Mouse (Mus musculus): ENCODE results near the gene Hectd3.

Gene Hectd3

DNA sequence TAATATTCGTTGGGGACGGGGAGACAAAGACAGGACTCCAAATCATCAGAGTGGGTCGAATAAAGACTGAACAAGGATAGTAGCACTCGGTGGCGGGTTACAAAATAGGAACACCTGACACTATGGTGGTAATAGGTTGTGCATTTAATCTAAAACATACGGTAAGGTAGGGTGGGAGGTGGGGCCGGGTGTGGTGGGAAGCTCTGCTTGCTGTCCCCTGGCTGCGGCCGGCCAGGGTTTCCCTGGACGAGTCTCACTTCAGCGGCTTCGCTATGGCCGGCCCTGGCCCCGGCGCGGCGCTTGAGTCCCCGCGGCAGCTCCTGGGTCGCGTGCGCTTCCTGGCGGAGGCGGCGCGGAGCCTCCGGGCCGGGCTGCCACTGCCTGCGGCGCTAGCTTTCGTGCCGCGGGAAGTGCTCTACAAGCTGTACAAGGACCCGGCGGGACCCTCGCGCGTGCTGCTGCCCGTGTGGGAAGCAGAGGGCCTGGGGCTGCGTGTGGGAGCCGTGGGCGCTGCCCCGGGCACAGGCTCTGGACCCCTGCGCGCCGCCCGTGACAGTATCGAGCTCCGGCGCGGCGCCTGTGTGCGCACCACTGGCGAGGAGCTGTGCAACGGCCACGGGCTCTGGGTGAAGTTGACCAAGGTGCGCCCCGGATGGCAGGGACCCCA lies at the start of gene Hectd3:
Gene Hectd3 (plus strand): TSS at position 187 of the 667 bp plus-strand sequence.
- DNase-seq (ENCODE audit: low spot score): peak; percentile 82

DNA sequence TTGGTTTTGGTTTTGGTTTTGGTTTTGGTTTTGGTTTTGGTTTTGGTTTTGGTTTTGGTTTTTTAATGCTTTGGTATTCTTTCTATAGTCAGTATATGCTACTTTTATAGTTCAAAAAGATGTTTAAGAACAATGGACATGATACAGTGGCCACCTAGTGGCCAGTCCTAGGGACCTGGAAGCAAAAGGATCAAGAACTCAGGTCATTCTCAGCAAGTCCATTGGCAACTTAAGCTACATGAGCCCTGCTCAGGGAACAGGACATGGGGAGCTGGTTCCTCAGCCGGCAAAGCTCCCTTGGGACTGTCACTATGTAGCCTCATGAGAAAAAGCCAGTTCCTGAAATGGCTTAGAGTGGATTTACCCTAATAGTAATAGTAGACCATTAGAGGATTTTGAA lies 43.5 kb upstream of the Hectd3 start:
- DNase-seq (ENCODE audit: low spot score): no peak

DNA sequence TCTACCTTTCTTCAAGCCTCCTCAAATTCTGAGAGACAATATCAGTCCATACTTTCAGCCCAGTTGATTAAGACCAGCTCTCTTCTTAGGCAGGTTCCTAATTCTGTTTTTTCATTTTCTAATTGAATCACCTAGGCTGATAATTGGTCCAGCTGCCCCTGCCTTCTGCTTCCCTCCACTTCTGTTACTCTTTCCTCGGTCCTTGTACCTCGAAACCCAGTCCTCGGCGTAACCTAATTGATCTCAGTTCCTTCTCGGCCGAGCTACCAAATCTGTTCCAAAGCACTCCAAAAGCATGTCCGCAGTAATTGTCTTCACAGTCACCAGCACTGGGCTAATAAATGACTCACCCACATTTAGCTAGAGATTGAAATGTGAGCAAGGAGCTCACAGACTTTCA lies 40.2 kb upstream of the Hectd3 start:
- DNase-seq (ENCODE audit: low spot score): no peak

DNA sequence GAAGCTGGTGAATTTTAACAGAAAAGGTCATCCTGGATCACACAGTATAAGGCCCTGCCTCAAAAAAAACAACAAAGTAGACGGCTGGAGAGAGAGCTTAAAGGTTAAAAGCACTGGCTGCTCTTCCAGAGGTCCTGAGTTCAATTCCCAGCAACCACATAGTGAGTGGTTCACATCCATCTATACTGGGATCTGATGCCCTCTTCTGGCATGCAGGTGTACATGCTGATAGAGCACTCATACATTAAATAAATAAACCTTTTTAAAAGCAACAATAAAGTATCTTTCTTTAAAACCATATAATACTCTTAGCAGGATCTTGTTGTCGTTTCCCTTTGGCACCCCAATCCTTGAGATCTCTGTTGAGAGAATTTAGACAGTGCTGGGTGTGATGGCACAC lies 18.6 kb upstream of the Hectd3 start:
- no peak for DNase-seq (ENCODE audit: low spot score)

DNA sequence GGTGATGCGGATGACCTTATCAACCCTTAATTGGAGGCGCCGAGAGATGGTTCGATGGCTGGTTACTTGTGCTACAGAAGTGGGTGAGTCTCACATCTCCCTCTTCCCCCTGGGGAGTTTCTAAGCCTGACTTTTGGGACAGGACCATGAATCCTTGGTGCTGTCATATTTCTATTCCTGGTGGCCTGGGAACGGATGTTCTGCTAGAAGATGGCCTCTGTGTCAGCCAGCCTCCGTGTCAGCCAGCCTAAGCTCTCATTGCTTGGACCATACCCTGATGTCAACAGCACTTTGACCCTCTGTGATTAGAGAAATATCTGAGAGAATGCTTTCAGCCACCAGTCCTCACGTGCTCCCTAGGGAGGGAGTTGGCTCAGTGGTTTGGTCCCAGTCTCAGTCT lies 9.4 kb upstream of the Hectd3 start:
- DNase-seq (ENCODE audit: low spot score): no peak

DNA sequence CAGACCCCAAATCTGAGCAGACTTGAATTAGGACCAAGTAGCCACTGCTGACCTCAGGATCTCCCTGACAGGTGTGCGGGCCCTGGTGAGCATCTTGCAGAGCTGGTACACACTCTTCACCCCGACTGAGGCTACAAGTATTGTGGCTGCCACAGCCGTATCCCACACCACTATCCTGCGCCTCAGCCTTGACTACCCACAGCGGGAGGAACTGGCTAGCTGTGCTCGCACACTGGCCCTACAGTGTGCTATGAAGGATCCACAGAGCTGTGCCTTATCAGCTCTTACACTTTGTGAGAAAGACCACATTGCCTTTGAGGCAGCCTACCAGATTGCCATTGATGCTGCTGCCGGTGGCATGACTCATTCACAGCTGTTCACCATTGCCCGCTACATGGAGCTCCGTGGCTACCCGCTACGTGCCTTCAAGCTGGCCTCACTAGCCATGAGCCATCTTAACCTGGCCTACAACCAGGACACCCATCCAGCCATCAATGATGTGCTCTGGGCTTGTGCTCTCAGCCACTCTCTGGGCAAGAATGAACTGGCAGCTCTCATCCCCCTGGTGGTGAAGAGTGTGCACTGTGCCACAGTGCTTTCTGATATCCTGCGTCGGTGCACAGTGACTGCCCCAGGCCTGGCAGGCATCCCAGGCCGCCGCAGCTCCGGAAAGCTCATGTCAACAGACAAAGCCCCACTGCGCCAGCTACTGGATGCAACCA lies 8.6 kb upstream of the Hectd3 start:
- DNase-seq (ENCODE audit: low spot score): no peak

DNA sequence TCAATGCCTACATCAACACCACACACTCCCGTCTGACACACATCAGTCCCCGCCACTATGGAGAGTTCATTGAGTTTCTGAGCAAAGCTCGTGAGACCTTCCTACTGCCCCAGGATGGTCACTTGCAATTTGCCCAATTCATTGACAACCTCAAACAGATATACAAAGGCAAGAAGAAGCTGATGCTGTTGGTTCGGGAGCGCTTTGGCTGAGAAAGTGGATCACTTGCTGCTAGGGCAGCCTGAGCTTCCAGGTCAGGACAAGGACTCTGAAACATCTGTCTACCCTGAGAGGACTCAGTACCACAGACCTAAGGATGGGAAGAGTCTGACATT lies 8.0 kb upstream of the Hectd3 start:
- no peak for DNase-seq (ENCODE audit: low spot score)

DNA sequence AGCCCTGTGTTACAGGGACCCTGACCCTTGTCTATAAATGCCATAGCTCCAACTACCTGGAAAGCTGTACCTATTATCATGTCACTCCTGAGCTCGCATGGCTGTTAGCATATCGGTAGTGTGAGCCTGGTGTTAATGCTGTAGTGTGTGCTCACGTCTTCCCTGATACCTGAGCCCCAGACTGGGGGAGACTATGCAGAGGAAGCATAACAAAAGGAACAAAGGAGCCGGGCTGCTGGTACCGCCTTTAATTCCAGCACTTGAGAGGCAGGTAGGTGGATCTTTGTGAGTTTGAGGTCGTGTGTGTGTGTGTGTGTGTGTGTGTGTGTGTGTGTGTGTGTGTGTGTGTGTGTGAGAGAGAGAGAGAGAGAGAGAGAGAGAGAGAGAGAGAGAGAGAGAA lies 5.4 kb upstream of the Hectd3 start:
- DNase-seq (ENCODE audit: low spot score): no peak

DNA sequence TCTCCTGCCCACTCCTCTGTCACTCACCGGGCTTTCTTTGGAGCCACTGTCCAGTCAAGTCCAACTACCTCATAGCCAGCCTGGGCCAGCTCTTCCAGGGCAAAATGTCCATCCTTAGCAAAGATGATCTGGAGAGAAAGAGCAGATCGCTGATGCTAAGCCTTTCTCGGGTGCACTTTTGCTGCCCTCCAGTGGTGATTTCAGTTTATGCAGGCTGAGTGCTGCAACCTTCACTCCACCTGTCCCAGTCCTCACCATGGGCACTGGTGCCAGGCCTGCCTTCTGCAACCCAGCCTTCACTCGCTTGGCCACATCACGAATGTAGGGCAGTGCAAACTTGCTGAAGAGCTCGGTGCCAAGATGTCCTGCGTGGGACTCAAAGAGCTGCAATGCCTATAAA lies 3.8 kb upstream of the Hectd3 start:
- DNase-seq (ENCODE audit: low spot score): peak; percentile 53

DNA sequence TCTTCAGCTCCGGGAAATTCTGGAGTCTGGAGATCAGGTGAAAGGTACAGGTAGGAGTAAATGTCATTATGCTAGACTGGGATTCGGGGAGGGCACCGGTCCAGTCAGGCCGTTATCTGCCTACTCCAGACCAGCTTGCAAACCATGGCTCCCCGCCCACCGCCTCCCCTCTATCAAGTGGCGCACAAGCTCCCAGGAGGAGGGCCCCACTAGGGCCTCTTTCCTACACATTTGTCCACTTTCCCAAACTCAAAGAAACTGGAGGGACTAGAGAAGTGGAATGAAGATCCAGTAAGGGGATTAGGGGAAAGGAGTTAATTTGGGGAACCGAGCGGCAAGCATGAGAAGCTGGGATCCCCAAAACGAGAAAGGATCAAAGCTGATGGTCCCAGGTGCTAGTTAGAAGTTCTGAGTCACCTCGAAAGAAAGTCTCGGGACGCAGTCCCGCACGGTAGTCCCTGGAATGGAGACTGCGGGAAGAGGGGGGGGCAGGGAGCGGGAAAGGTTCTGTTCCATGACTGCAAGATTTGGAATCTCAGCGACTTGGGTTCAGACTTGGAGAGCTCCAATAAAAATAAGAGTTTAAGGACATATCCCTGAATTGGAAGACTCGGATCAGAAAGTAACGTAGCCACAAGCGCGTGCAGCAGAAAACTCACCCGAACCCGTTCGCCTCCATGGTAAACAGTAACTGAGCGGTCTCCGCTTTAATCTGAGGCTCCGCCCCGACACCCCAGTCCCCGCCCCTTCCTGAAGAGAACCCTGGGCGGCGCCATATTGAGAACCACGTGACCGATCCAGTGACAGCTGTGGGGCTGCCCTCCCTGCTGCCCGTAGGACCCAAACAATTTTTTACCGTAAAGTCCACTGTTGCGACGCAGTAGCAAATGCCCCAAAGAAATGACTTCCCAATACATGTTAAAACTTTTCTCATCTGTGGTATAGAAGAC lies 1.2 kb upstream of the Hectd3 start, which contains the start of gene Urod:
Gene Urod (minus strand): TSS at position 742 of the 950 bp plus-strand sequence.
- peak; percentile 93 for DNase-seq (ENCODE audit: low spot score)

DNA sequence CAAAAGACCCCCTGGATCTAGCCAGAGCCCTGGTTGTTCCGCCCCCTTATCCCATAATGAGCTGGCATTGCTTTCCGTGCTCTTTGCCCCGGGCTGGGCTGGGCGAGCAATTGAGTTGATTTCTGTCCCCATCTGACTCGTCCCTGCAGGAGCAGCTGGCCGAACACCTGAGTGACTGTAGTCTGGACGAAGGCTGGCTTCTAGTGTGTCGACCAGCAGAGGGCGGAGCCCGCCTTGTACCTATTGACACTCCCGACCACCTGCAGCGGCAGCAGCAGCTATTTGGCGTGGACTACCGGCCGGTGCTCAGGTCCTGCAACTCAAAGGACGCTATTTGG lies 650 bp downstream of the Hectd3 start:
- DNase-seq (ENCODE audit: low spot score): peak; percentile 75

DNA sequence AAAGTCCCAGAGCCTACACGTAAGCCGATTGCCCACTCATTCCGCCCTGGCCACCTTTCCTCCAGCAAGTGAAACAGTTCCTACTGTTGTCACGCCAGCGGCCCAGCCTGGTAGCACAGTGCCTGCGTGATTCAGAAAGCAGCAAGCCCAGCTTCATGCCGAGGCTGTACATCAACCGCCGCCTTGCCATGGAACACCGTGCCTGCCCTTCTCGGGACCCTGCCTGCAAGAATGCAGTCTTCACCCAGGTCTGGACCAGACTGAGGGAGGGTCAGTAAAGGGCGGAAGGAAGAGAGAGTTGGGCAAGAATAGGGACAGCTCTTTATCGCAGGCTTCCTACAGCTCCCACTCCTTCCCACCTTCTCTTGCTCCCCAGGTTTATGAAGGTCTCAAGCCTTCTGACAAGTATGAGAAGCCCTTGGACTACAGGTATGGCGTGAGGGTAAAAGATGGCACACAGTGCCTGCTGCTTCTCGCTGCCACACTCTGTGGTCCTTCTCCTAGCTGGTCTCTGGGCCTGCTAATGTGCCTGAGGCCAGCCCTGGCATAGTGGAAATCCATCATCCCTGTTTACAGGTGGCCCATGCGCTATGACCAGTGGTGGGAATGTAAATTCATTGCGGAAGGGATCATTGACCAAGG lies 4.5 kb downstream of the Hectd3 start:
- DNase-seq (ENCODE audit: low spot score): no peak

DNA sequence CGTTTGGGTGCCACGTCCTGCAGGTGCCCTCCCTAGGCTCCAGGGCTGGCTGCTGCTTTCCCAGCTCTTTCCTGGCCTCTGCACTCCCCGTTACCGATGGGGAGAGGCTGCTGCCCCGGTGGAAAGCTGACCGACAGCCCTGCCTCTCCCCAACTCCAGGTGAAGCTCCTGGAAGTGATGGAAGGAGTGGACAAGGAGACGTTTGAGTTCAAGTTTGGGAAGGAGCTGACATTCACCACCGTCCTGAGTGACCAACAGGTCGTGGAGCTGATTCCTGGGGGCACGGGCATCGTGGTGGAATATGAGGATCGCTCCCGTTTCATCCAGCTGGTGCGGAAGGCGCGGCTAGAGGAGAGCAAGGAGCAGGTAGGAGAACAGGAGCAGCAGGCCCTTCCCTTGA lies 6.8 kb downstream of the Hectd3 start:
- no peak for DNase-seq (ENCODE audit: low spot score)

DNA sequence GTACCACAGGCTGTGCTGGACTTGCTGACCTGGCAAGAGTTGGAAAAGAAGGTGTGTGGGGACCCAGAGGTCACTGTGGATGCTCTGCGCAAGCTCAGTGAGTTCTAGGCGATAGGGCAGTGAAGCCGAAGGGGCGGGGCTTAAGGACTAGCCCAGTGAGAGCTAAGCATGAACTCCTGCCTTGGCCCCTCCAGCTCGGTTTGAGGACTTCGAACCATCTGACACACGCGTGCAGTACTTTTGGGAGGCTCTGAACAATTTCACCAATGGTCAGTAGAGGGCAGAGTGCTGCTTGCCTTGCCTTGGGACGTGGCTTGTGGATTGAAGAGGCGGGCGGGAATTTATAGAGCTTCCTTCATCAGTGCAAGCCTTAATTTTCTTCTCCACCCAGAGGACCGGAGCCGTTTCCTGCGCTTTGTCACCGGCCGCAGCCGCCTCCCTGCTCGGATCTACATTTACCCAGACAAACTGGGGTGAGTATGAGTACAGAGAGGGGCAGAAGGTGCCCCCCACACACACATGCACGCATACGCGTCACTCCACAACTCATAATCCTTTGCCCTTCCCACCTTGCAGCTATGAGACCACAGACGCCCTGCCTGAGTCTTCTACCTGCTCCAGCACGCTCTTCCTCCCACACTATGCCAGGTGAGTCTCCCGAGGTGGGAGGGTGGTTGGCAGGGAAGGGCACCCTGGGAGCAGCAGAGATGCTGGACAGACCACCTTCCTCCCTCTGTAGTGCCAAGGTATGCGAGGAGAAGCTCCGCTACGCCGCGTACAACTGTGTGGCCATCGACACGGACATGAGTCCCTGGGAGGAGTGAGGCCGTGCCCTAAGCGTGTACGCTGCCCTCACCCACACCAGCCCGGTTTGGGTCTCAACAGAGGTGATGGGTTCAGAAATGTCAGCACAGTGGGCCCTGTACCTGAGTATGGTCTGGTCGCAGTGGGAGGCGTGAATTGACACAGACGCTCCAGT lies 7.7 kb downstream of the Hectd3 start:
- peak; percentile 61 for DNase-seq (ENCODE audit: low spot score)

DNA sequence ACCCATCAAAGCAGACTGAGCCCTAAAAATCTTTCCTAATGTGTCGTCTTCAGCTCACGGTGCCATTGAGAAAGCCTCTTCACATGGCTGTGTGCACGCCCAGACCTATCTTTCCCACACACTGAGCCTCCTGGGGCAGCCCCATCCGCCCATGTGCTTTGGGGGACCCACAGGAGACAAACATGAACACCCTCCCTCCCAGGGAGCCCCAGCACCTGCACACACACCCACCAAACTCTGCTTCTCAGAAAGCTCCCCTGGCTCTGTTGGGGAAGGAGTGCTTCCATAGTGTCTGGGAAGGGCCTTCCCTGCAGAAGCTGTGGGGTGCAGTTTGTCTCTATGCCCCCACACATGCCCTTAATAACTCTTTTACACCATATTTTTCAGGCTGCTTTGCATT lies 9.5 kb downstream of the Hectd3 start:
- DNase-seq (ENCODE audit: low spot score): no peak

DNA sequence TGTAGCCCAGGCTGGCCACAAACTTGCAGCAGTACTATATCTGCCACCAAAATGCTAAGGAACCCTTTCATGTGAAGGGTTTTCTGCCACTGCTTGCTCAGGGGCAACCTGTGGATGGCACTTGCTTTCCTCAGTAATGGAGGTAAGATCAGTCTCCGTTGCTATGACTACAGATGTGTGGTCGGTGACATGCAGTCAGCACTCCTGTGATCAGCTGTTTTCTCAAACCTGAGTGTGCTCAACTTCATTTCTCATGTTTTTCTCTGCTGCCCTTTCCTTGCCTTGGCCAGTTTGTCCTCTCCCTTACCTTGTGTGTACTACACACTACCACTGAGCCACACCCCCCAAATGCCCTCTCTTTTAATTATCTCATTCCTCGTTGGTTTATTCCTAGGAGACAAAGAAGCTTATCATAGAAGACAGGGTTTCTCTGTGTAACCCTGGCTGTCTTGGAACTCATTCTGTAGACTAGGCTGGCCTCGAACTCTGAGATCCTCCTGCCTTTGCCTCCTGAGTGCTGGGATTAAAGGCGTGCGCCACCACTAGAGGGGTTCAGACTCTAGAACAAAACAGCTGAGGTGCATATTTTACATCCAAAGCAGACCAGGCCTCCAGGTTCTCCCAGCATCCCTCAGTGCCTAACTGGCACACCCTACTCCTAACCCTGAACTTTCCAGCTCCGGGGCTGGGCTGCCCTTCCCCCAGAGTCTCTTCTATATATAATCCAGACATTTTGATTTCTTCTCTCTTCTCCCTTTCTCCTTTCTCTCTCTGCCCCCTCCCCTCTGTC lies 10.7 kb downstream of the Hectd3 start:
- no peak for DNase-seq (ENCODE audit: low spot score)

DNA sequence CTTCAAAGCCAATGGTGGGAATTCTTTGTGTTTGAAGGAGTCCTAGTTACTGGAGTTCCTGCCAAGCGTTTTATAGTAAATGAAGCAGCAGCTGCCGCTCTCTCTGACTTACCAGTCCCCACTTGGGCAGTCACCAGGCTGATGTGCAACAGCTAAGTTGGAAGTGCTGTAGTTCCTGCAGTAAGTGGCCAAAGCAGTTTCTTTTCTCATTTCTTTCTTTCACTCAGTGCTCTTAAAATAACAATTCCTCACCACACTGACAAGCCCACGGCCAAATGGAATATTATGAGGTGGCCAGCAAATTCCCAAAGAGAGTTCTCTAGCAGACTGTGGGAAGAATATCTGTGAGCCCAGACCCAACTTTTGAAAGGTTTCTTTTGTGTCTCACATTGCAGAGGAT lies 11.9 kb downstream of the Hectd3 start:
- no peak for DNase-seq (ENCODE audit: low spot score)

DNA sequence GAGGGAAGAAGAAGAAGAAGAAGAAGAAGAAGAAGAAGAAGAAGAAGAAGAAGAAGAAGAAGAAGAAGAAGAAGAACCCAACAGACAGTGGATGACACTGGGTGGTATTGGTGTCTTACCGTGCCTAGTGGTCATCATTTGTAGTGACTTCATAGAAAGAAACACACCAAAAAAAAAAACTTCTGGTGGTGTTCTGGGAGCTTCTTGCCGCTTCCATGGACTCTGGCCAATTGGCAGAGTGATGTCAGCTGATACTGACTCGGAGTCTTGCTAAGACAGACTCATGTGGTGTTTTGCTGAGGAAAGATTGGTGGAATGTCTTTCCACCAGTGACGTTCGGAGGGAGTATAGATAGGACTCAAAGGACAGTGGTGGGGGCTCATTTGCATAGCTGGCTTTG lies 15.1 kb downstream of the Hectd3 start:
- no peak for DNase-seq (ENCODE audit: low spot score)

DNA sequence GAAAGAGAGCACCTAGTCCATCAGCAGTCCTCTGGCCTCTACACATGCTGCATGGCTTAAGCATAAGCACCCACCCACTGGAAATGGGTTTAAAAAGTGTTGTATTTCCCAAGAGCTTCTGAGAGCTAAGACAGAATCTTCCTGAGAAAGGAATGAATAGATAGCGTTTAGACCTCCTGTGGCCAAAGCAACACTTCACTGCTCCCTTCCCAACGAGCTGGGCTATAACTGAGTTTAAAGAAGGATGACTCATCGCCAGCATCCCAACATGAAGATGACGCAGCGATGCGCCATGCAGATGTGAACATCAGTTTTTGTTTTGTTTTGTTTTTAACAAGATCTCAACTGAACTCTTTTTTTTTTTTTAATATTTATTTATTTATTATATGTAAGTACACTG lies 18.5 kb downstream of the Hectd3 start:
- DNase-seq (ENCODE audit: low spot score): no peak

DNA sequence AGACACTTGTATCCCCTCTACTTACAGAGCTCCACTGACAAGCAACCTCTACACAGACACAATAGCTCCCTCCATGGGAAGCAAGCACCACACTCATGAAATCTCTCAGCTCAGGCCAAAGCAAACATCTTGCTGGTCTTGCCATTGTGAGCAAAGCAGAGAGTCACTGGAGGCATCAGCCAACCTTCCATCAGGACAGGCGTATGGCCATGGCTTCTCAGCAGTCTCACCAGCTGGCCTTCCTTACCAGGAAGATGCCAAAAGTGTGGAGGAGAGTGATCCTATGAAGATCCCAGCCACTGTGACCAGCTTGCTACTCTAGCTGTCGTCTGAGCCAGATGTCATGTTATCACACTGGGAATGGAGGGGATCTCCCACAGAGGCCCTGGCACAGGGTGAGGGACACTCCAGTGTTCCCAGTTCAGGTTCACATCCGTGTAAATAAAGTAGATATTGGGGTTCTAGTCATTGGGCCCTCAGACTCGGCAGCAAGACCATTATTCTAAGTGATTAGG lies 19.8 kb downstream of the Hectd3 start:
- DNase-seq (ENCODE audit: low spot score): no peak

Data from yolk sac, embryonic 10.5 days (tissue).